Mouse (Mus musculus): ENCODE results near the gene Rce1. TPM values are rescaled to one million over a fixed set of nuclear protein-coding genes. Genes with fewer than 3 reads are reported as not detected.
A peak's percentile ranks its signal among the peaks of the same experiment; 100 is the strongest.

Rce1 gene
- 68.1 and 68.8 TPM in 2 replicates for polyA plus RNA-seq (2016; fragmentation: Nextera tagmentation; extraction: Ambion mirVana)

DNA sequence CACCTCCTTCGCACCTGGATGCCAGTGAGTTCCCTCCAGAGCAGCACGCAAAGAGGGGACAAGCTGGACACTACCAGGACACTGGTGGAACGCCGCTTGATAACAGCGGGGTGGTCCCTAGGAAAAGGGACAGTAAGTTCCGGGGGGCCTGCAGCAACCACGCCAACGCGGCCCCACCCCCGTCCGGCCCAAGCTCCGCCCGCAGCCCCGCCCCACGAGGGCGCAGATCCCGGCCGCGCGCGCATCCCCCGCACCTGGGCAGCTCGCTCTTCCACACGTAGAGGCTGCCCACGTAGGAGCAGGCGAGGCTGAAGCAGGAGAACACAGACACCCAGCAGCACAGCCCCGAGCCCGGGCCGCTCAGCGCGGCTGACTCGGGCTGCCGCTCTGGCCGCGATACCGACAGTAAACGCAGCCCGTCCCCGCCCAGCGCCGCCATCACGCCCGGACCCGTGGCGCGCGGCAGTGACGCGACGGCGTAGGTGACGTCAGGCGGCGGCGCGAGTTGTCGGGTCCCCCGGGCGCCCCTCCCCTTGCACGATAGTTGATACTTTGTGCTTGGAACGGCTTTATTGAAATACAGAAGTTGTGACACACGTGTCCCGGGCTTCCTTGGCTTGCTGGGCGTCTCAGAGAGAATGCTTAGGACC lies at the start of gene Rce1:
Rce1 (minus strand) TSS at position 463 of the 650 bp plus-strand sequence.
- peaks cover 28% of the 10 kb centered on the region for H3K4me1 ChIP-seq (replicated peaks)

DNA sequence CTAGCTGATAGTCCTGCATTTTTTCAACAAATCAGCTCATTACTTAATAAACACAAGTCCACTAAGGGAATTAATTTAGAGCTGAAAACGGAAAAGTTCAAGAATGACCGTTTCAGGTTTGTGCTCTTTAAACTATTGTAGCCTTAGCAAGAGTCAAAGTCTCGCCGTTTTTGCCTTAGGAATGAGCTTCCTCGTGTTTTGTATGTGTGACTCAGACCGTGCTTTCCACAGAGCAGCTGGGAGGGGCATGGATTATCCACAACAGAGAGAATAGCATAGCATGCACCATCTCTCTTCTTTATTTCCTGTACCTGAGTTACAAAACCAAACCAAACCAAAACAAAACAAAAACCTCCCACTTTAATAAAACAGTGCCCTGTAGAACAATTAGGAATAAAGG lies 47.0 kb upstream of the Rce1 start:
- Histone ChIP-seq H3K9ac (replicated peaks) (no peak overlapping the region), H3K27ac (no peak overlapping the region), H3K9me3 (no peaks in the 10 kb centered on the region), H3K4me3 (replicated peaks) (no peak overlapping the region), H3K4me2 (no peak overlapping the region), H3K27me3 (no peaks in the 10 kb centered on the region), H3K36me3 (no peaks in the 10 kb centered on the region), H3K4me1 (replicated peaks) (no peaks in the 10 kb centered on the region)
- ATAC-seq (ENCODE audit: insufficient number of reproducible peaks, insufficient read depth, low FRiP score, low TSS enrichment, low read depth): no peak
- WGBS: 77% methylated on average over 6 of the region's 6 CpGs

More for the DNA sequence above, at the start of gene Rce1:
- Histone ChIP-seq H3K9ac (replicated peaks) (peak within 1 kb of the TSS; percentile 94), H3K4me3 (replicated peaks) (peak within 1 kb of the TSS; percentile 90), H3K9me3 (no peaks in the 10 kb centered on the region), H3K27me3 (no peaks in the 10 kb centered on the region), H3K36me3 (peaks cover 39% of the 10 kb centered on the region), H3K4me2 (peak within 1 kb of the TSS; percentile 82), H3K27ac (peak within 1 kb of the TSS; percentile 92)
- under 1% methylated on average over 63 of the region's 64 CpGs for WGBS
- peak; percentile 80 for ATAC-seq (ENCODE audit: insufficient number of reproducible peaks, insufficient read depth, low FRiP score, low TSS enrichment, low read depth)

GRCm38 (mm10) chr19:4670776-4671175 lies 45.3 kb upstream of the Rce1 start:
- H3K4me3 ChIP-seq (replicated peaks): no peak overlapping the region
- H3K9me3 ChIP-seq: no peaks in the 10 kb centered on the region
- H3K36me3 ChIP-seq: no peaks in the 10 kb centered on the region
- no peak for ATAC-seq (ENCODE audit: insufficient number of reproducible peaks, insufficient read depth, low FRiP score, low TSS enrichment, low read depth)
- H3K27me3 ChIP-seq: no peaks in the 10 kb centered on the region
- H3K4me1 ChIP-seq (replicated peaks): no peaks in the 10 kb centered on the region
- WGBS: 64% methylated on average over 4 of the region's 4 CpGs
- H3K9ac ChIP-seq (replicated peaks): no peak overlapping the region
- no peak overlapping the region for H3K27ac ChIP-seq
- H3K4me2 ChIP-seq: no peak overlapping the region

- no peak overlapping the region for H3K9ac ChIP-seq (replicated peaks)
- H3K36me3 ChIP-seq: no peaks in the 10 kb centered on the region
- H3K4me3 ChIP-seq (replicated peaks): no peak overlapping the region
- H3K9me3 ChIP-seq: no peaks in the 10 kb centered on the region
- H3K27ac ChIP-seq: no peak overlapping the region
- no peaks in the 10 kb centered on the region for H3K27me3 ChIP-seq
- no peak overlapping the region for H3K4me2 ChIP-seq
- no peak for ATAC-seq (ENCODE audit: insufficient number of reproducible peaks, insufficient read depth, low FRiP score, low TSS enrichment, low read depth)
- H3K4me1 ChIP-seq (replicated peaks): no peaks in the 10 kb centered on the region
Measured at GRCm38 (mm10) chr19:4666815-4667214, 41.4 kb upstream of the Rce1 start.

- Histone ChIP-seq H3K36me3 (no peaks in the 10 kb centered on the region), H3K4me1 (replicated peaks) (no peaks in the 10 kb centered on the region), H3K27ac (no peak overlapping the region), H3K9me3 (no peaks in the 10 kb centered on the region), H3K27me3 (no peaks in the 10 kb centered on the region), H3K9ac (replicated peaks) (no peak overlapping the region), H3K4me3 (replicated peaks) (no peak overlapping the region), H3K4me2 (no peak overlapping the region)
- no peak for ATAC-seq (ENCODE audit: insufficient number of reproducible peaks, insufficient read depth, low FRiP score, low TSS enrichment, low read depth)
- WGBS: 89% methylated on average over 5 of the region's 5 CpGs
Measured at GRCm38 (mm10) chr19:4658156-4658555, 32.7 kb upstream of the Rce1 start.

GRCm38 (mm10) chr19:4646917-4647492 lies 21.6 kb upstream of the Rce1 start:
- H3K36me3 ChIP-seq: no peaks in the 10 kb centered on the region
- H3K27ac ChIP-seq: no peak overlapping the region
- 81% methylated on average over 11 of the region's 11 CpGs for WGBS
- no peak overlapping the region for H3K4me2 ChIP-seq
- H3K4me3 ChIP-seq (replicated peaks): no peak overlapping the region
- no peaks in the 10 kb centered on the region for H3K4me1 ChIP-seq (replicated peaks)
- H3K9ac ChIP-seq (replicated peaks): no peak overlapping the region
- no peaks in the 10 kb centered on the region for H3K27me3 ChIP-seq
- no peak for ATAC-seq (ENCODE audit: insufficient number of reproducible peaks, insufficient read depth, low FRiP score, low TSS enrichment, low read depth)
- H3K9me3 ChIP-seq: no peaks in the 10 kb centered on the region

- 41% methylated on average over 10 of the region's 10 CpGs for WGBS
- Histone ChIP-seq H3K4me2 (no peak overlapping the region), H3K4me1 (replicated peaks) (no peaks in the 10 kb centered on the region), H3K9me3 (no peaks in the 10 kb centered on the region), H3K36me3 (no peaks in the 10 kb centered on the region), H3K27ac (no peak overlapping the region), H3K9ac (replicated peaks) (no peak overlapping the region), H3K27me3 (peaks cover 3% of the 10 kb centered on the region; the same call in 1 of the 2 replicates), H3K4me3 (replicated peaks) (no peak overlapping the region)
- ATAC-seq (ENCODE audit: insufficient number of reproducible peaks, insufficient read depth, low FRiP score, low TSS enrichment, low read depth): no peak
Measured at GRCm38 (mm10) chr19:4644271-4644670, 18.8 kb upstream of the Rce1 start.

DNA sequence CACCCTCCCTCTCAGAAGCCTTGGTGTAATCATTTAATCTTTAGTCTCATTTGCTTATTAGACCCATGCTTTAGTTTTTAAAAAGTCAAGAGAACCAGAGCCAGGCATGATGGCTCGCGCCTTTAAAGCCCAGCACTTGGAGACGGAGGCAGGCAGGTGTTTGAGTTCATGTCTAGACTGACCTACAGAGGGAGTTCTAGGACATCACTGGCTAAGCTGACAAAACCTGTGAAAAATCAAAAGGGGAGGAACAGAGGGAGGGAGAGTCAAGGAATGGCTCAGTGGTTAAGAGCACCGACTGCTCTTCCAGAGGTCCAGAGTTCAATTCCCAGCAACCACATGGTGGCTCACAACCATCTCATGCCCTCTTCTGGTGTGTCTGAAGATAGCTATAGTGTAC lies 10.5 kb upstream of the Rce1 start:
- Histone ChIP-seq H3K4me2 (no peak overlapping the region), H3K9ac (replicated peaks) (no peak overlapping the region), H3K36me3 (no peaks in the 10 kb centered on the region), H3K4me3 (replicated peaks) (no peak overlapping the region), H3K9me3 (no peaks in the 10 kb centered on the region), H3K27ac (no peak overlapping the region), H3K4me1 (replicated peaks) (no peaks in the 10 kb centered on the region), H3K27me3 (0 out of 2 replicates have a peak, but pooled peaks cover 4% of the 10 kb centered on the region)
- no peak for ATAC-seq (ENCODE audit: insufficient number of reproducible peaks, insufficient read depth, low FRiP score, low TSS enrichment, low read depth)
- 70% methylated on average over 4 of the region's 4 CpGs for WGBS

- Histone ChIP-seq H3K9me3 (no peaks in the 10 kb centered on the region), H3K36me3 (peaks cover 3% of the 10 kb centered on the region), H3K4me1 (replicated peaks) (peaks cover 28% of the 10 kb centered on the region), H3K27me3 (no peaks in the 10 kb centered on the region), H3K27ac (no peak overlapping the region), H3K4me3 (replicated peaks) (no peak overlapping the region), H3K4me2 (no peak overlapping the region), H3K9ac (replicated peaks) (no peak overlapping the region)
- ATAC-seq (ENCODE audit: insufficient number of reproducible peaks, insufficient read depth, low FRiP score, low TSS enrichment, low read depth): no peak
- 0% methylated on average over 1 of the region's 1 CpGs for WGBS
Measured at GRCm38 (mm10) chr19:4628819-4629218, 3.4 kb upstream of the Rce1 start.

GRCm38 (mm10) chr19:4625829-4626535 lies 541 bp upstream of the Rce1 start:
- H3K4me2 ChIP-seq: peak overlapping the region; percentile 82
- no peaks in the 10 kb centered on the region for H3K27me3 ChIP-seq
- 2% methylated on average over 35 of the region's 35 CpGs for WGBS
- peak overlapping the region; percentile 92 for H3K27ac ChIP-seq
- peaks cover 28% of the 10 kb centered on the region for H3K4me1 ChIP-seq (replicated peaks)
- H3K9me3 ChIP-seq: no peaks in the 10 kb centered on the region
- peak; percentile 41; the same call in 1 of the 2 replicates for ATAC-seq (ENCODE audit: insufficient number of reproducible peaks, insufficient read depth, low FRiP score, low TSS enrichment, low read depth)
- peak overlapping the region; percentile 90 for H3K4me3 ChIP-seq (replicated peaks)
- H3K36me3 ChIP-seq: peaks cover 32% of the 10 kb centered on the region
- peak overlapping the region; percentile 94 for H3K9ac ChIP-seq (replicated peaks)

DNA sequence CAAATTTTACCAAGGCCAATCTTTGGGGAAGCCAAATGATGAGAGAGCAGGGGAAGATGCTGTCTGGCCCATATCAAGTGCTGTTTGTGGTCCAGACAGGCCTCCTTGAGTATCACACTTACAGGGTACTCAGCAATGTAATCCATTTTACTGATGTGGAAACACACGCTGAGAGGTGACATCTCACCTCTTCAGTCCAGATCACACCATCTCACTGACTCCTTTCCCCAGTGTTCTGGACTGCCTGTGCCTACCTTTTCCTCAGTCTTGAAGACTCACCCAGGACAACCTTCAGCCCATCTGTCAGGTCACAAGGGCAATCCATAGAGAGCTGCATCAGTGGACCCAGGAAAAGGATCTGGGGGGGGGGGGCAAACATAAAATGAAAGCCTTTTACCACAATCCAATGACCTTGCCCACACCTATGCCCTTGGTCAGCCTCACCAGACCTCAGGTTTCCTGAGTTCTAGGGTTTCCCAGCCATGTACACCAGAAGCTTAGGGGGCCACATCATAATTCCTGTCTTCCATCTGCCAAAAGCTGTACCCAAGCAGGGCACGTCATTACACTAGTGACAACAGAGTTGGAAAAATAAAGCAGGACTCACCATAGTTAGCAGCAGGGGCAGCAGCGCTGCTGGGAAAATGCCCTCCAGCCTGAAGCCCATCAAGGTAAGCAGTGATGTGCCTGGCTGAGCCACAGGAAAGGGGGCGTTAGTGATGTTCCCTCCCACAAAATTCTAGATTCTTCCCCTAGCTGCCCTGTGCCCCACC lies 849 bp downstream of the Rce1 start:
- ATAC-seq (ENCODE audit: insufficient number of reproducible peaks, insufficient read depth, low FRiP score, low TSS enrichment, low read depth): peak; percentile 4; the same call in 1 of the 2 replicates
- Histone ChIP-seq H3K4me2 (peak overlapping the region; percentile 82), H3K36me3 (peaks cover 43% of the 10 kb centered on the region), H3K27ac (peak overlapping the region; percentile 92), H3K4me3 (replicated peaks) (peak overlapping the region; percentile 90), H3K4me1 (replicated peaks) (peaks cover 28% of the 10 kb centered on the region), H3K9ac (replicated peaks) (peak overlapping the region; percentile 94), H3K9me3 (no peaks in the 10 kb centered on the region), H3K27me3 (no peaks in the 10 kb centered on the region)
- WGBS: 34% methylated on average over 4 of the region's 4 CpGs

All from limb, embryonic 12.5 days (tissue).